Mouse (Mus musculus) skeletal muscle tissue, adult 2 months (tissue): ENCODE results near the gene Rap1a.

ENCODE experiments used
- DNase-seq: peaks from one replicate; pipeline ENCODE4 v3.0.0-alpha.2; 2012; ENCODE audit warnings: low read depth, low spot score

Gene Rap1a

GRCm38 (mm10) chr3:105806519-105807249 lies 5.5 kb upstream of the Rap1a start:
- no peak for DNase-seq

- no peak for DNase-seq
These were observed 2.5 kb upstream of the Rap1a start for GRCm38 (mm10) chr3:105803600-105803999.

- no peak for DNase-seq
These were observed 403 bp downstream of the Rap1a start for GRCm38 (mm10) chr3:105800675-105801190.

- DNase-seq: no peak
These were observed 921 bp downstream of the Rap1a start for GRCm38 (mm10) chr3:105800156-105800674.

GRCm38 (mm10) chr3:105799375-105799774 lies 1.8 kb downstream of the Rap1a start:
- DNase-seq: no peak

- DNase-seq: no peak
These were observed 2.4 kb downstream of the Rap1a start for GRCm38 (mm10) chr3:105798770-105799169.

GRCm38 (mm10) chr3:105797427-105797826 lies 3.7 kb downstream of the Rap1a start:
- no peak for DNase-seq

GRCm38 (mm10) chr3:105796761-105797160 lies 4.4 kb downstream of the Rap1a start:
- no peak for DNase-seq

GRCm38 (mm10) chr3:105794309-105794708 lies 6.8 kb downstream of the Rap1a start:
- DNase-seq: no peak

GRCm38 (mm10) chr3:105792309-105792708 lies 8.8 kb downstream of the Rap1a start:
- no peak for DNase-seq

GRCm38 (mm10) chr3:105791129-105791528 lies 10.0 kb downstream of the Rap1a start:
- DNase-seq: no peak

GRCm38 (mm10) chr3:105790338-105790737 lies 10.8 kb downstream of the Rap1a start:
- no peak for DNase-seq

- no peak for DNase-seq
These were observed 11.4 kb downstream of the Rap1a start for GRCm38 (mm10) chr3:105789776-105790175.

GRCm38 (mm10) chr3:105787328-105787727 lies 13.8 kb downstream of the Rap1a start:
- DNase-seq: no peak

- no peak for DNase-seq
These were observed 15.3 kb downstream of the Rap1a start for GRCm38 (mm10) chr3:105785865-105786264.

- DNase-seq: no peak
These were observed 17.3 kb downstream of the Rap1a start for GRCm38 (mm10) chr3:105783809-105784208.

GRCm38 (mm10) chr3:105782406-105782805 lies 18.7 kb downstream of the Rap1a start:
- DNase-seq: no peak

- DNase-seq: no peak
These were observed 23.1 kb downstream of the Rap1a start for GRCm38 (mm10) chr3:105777997-105778396.

GRCm38 (mm10) chr3:105774496-105774895 lies 26.6 kb downstream of the Rap1a start:
- DNase-seq: no peak

GRCm38 (mm10) chr3:105771534-105771933 lies 29.6 kb downstream of the Rap1a start:
- DNase-seq: no peak

- DNase-seq: no peak
These were observed 30.3 kb downstream of the Rap1a start for GRCm38 (mm10) chr3:105770836-105771235.

GRCm38 (mm10) chr3:105769380-105769779 lies 31.8 kb downstream of the Rap1a start:
- DNase-seq: no peak

- no peak for DNase-seq
These were observed 32.6 kb downstream of the Rap1a start for GRCm38 (mm10) chr3:105768529-105768928.
